Comparison of ENCODE assay signal across 9 mouse cellular contexts in genomic region chr11:77791241-77791727, GRCm38 (mm10). TPM values are rescaled to one million over a fixed set of nuclear protein-coding genes. Genes with fewer than 3 reads are reported as not detected.
A peak's percentile ranks its signal among the peaks of the same experiment; 100 is the strongest.
DNase-seq lines count a peak whose midpoint lies in the region; ATAC-seq and TF ChIP-seq lines count a peak whose summit lies in the region.
"Had no signal": no experiment of that assay in that cellular context is flagged by ENCODE, and none has a peak within 500 bp of the region (broad histone marks: within the 10 kb centered on the region; RNA-seq: fewer than 3 reads in every experiment).

No protein-coding gene starts in this region.

- WGBS in heart, embryonic 13.5 days = 11% methylated on average over 8 of the region's 8 CpGs
- 33% methylated on average over 8 of the region's 8 CpGs for WGBS in neural tube, embryonic 14.5 days

- no peaks in the 10 kb centered on the region for H3K9me3 ChIP-seq in erythroblast, embryonic 14.5 days (ENCODE audit: control insufficient read depth, low read length)
- H3K9me3 ChIP-seq in G1E (replicated peaks) = no peaks in the 10 kb centered on the region
- H3K9me3 ChIP-seq in heart, embryonic 13.5 days = no peaks in the 10 kb centered on the region
- no peaks in the 10 kb centered on the region for H3K9me3 ChIP-seq in neural tube, embryonic 14.5 days (ENCODE audit: control insufficient read depth, low read length)

- H3K9ac ChIP-seq in heart, embryonic 13.5 days = peak overlapping the region; percentile 68
- H3K9ac ChIP-seq in neural tube, embryonic 14.5 days (replicated peaks; ENCODE audit: low read depth, low read length) = no peak overlapping the region

- TF ChIP-seq CTCF in G1E (IDR thresholded peaks at IDR 0.05; ENCODE audit: low read depth, low read length) = no peak

- H3K27ac ChIP-seq in heart, embryonic 13.5 days (replicated peaks) = peak overlapping the region; percentile 81
- peak overlapping the region; percentile 69; the same call in 1 of the 2 replicates for H3K27ac ChIP-seq in neural tube, embryonic 14.5 days (ENCODE audit: low read depth, low read length)
- H3K27ac ChIP-seq: macrophage had no signal

- H3K4me2 ChIP-seq in heart, embryonic 13.5 days = peak overlapping the region; percentile 37
- H3K4me2 ChIP-seq in neural tube, embryonic 14.5 days (ENCODE audit: low read depth, low read length) = no peak overlapping the region

- no peak for ATAC-seq in erythroblast, adult 5-6 weeks (replicated peaks; ENCODE audit: low FRiP score, poor library complexity, severe bottlenecking)
- ATAC-seq in G1E (ENCODE audit: extremely low read depth, insufficient number of reproducible peaks, low FRiP score, poor library complexity, severe bottlenecking) = no peak
- ATAC-seq in heart, embryonic 13.5 days (ENCODE audit: extremely low read depth, insufficient number of reproducible peaks, low FRiP score, low TSS enrichment) = no peak
- no peak for ATAC-seq in neural tube, embryonic 14.5 days (ENCODE audit: low read depth)

- no peaks in the 10 kb centered on the region for H3K27me3 ChIP-seq in erythroblast, embryonic 14.5 days (ENCODE audit: control insufficient read depth)
- no peaks in the 10 kb centered on the region for H3K27me3 ChIP-seq in G1E (ENCODE audit: insufficient read depth, low read length)
- H3K27me3 ChIP-seq in heart, embryonic 13.5 days (replicated peaks) = no peaks in the 10 kb centered on the region
- no peaks in the 10 kb centered on the region for H3K27me3 ChIP-seq in neural tube, embryonic 14.5 days (ENCODE audit: control insufficient read depth, insufficient read depth, low read length)

- H3K36me3 ChIP-seq in erythroblast, embryonic 14.5 days (ENCODE audit: control insufficient read depth) = peaks cover 50% of the 10 kb centered on the region
- peaks cover 49% of the 10 kb centered on the region for H3K36me3 ChIP-seq in G1E (replicated peaks)
- no peaks in the 10 kb centered on the region for H3K36me3 ChIP-seq in heart, embryonic 13.5 days
- no peaks in the 10 kb centered on the region for H3K36me3 ChIP-seq in neural tube, embryonic 14.5 days (ENCODE audit: control insufficient read depth, insufficient read depth, low read length)

- no peak for DNase-seq in G1E (ENCODE audit: low spot score)
- DNase-seq in kidney, postnatal 4 days = peak; percentile 29 to 48
- DNase-seq in urinary bladder, adult 2 months (ENCODE audit: low spot score) = no peak
- no peak for DNase-seq in cerebellum, adult 11 months

- peaks cover 74% of the 10 kb centered on the region for H3K4me1 ChIP-seq in erythroblast, embryonic 14.5 days (ENCODE audit: control insufficient read depth)
- H3K4me1 ChIP-seq in G1E (ENCODE audit: insufficient read depth, low read depth, low read length) = peaks cover 70% of the 10 kb centered on the region
- H3K4me1 ChIP-seq in heart, embryonic 13.5 days = peaks cover 56% of the 10 kb centered on the region
- peaks cover 28% of the 10 kb centered on the region for H3K4me1 ChIP-seq in neural tube, embryonic 14.5 days (ENCODE audit: control insufficient read depth, insufficient read depth, low read length)

- H3K4me3 ChIP-seq in erythroblast, embryonic 14.5 days (replicated peaks) = peak overlapping the region; percentile 4
- H3K4me3 ChIP-seq in G1E (ENCODE audit: low read depth, low read length) = peak overlapping the region; percentile 64; the same call in 1 of the 2 replicates
- no peak overlapping the region for H3K4me3 ChIP-seq in heart, embryonic 13.5 days
- no peak overlapping the region for H3K4me3 ChIP-seq in neural tube, embryonic 14.5 days (ENCODE audit: low read depth, low read length)

RNA-seq across cellular contexts. Expression of gene Gm10277, which starts 3.7 kb away (rescaled TPM):
- polyA plus RNA-seq in erythroblast, embryonic 14.5 days (2012) = not detected in 2 replicates
- total RNA-seq in erythroblast, adult 5-6 weeks (2015; ENCODE audit: low replicate concordance) = not detected in 2 replicates
- not detected in 2 replicates for total RNA-seq in erythroblast, adult 5-6 weeks (2017; ENCODE audit: low replicate concordance)
- total RNA-seq in G1E (2014; fragmentation: Nextera tagmentation) (not detected in 2 replicates), G1E (2017) (0.23 and 0.33 TPM in 2 replicates)
- not detected in 2 replicates for polyA plus RNA-seq in G1E (2012)
- 1.1 and 1.3 TPM in 2 replicates for polyA plus RNA-seq in heart, embryonic 13.5 days (2015; fragmentation: Nextera tagmentation; extraction: Ambion mirVana)
- 2.1 and 2.4 TPM in 2 replicates for polyA plus RNA-seq in neural tube, embryonic 14.5 days (2014; fragmentation: Nextera tagmentation; extraction: Ambion mirVana)
- not detected in 2 replicates for polyA plus RNA-seq in urinary bladder, adult 2 months (2012; rRNA removed)
- polyA plus RNA-seq: macrophage had no signal

RNA-seq across cellular contexts. Expression of gene Myo18a, which starts 28.2 kb away (rescaled TPM):
- polyA plus RNA-seq in erythroblast, embryonic 14.5 days (2012) = 5.1 and 7.7 TPM in 2 replicates
- 17.5 and 18.6 TPM in 2 replicates for total RNA-seq in erythroblast, adult 5-6 weeks (2015; ENCODE audit: low replicate concordance)
- 14.6 and 22.2 TPM in 2 replicates for total RNA-seq in erythroblast, adult 5-6 weeks (2017; ENCODE audit: low replicate concordance)
- total RNA-seq in G1E (2014; fragmentation: Nextera tagmentation) (53.1 and 57.0 TPM in 2 replicates), G1E (2017) (28.8 and 32.7 TPM in 2 replicates)
- polyA plus RNA-seq in G1E (2012) = 41.9 and 59.4 TPM in 2 replicates
- 94.9 and 100.0 TPM in 2 replicates for polyA plus RNA-seq in heart, embryonic 13.5 days (2015; fragmentation: Nextera tagmentation; extraction: Ambion mirVana)
- polyA plus RNA-seq in neural tube, embryonic 14.5 days (2014; fragmentation: Nextera tagmentation; extraction: Ambion mirVana) = 35.7 and 42.6 TPM in 2 replicates
- 24.1 and 33.8 TPM in 2 replicates for polyA plus RNA-seq in urinary bladder, adult 2 months (2012; rRNA removed)

Comparison
In these comparisons a context has a peak if more than half of its experiments do, and no peak if none do; other contexts are left out.
1. H3K4me3 ChIP-seq: peak in erythroblast, embryonic 14.5 days (single experiment) and G1E (single experiment); none in heart, embryonic 13.5 days (single experiment) and neural tube, embryonic 14.5 days (single experiment).
2. DNase-seq: peak in kidney, postnatal 4 days (2 of 2); none in G1E (single experiment), urinary bladder, adult 2 months (single experiment) and cerebellum, adult 11 months (single experiment).